Mouse (Mus musculus): ENCODE results near the gene Ssr4. TPM values are rescaled to one million over a fixed set of nuclear protein-coding genes. Genes with fewer than 3 reads are reported as not detected.
A peak's percentile ranks its signal among the peaks of the same experiment; 100 is the strongest.
"Not testable (repeated sequence)": the region's sequence is repeated elsewhere in the genome, so short reads cannot be mapped to it uniquely, and the experiment has no call there.

Ssr4 gene
- polyA plus RNA-seq (2011; ENCODE audit: insufficient read depth, insufficient read length, low read depth, missing spikeins) = 108 and 132 TPM in 2 replicates

GRCm38 (mm10) chrX:73786364-73787224 lies at the start of gene Ssr4, which contains the start of gene Idh3g:
Gene Ssr4 (plus strand): TSS chrX:73787028.
Gene Idh3g (minus strand): TSS chrX:73786897.
- no peaks in the 10 kb centered on the region for H3K27me3 ChIP-seq (ENCODE audit: control insufficient read depth, insufficient read depth, low read length, poor library complexity, severe bottlenecking)
- peak within 1 kb of the TSS; percentile 79 for H3K9ac ChIP-seq (ENCODE audit: low read depth, poor library complexity, severe bottlenecking)
- peaks cover 14% of the 10 kb centered on the region; the same call in 1 of the 2 replicates for H3K36me3 ChIP-seq (ENCODE audit: control insufficient read depth, insufficient read depth, low read length, poor library complexity, severe bottlenecking)
- H3K4me1 ChIP-seq (ENCODE audit: control insufficient read depth, insufficient read depth, low read length) = no peaks in the 10 kb centered on the region
- H3K9me3 ChIP-seq (replicated peaks; ENCODE audit: control insufficient read depth, insufficient read depth, low read length, poor library complexity, severe bottlenecking) = no peaks in the 10 kb centered on the region
- H3K27ac ChIP-seq (ENCODE audit: insufficient read depth, low read length) = peak within 1 kb of the TSS; percentile 76
- H3K4me3 ChIP-seq (ENCODE audit: low read depth, low read length) = peak within 1 kb of the TSS; percentile 95
- no peak for TF ChIP-seq CTCF (IDR thresholded peaks at IDR 0.05; ENCODE audit: low read depth, low read length)
- no peak for TF ChIP-seq EP300 (IDR thresholded peaks at IDR 0.05; ENCODE audit: insufficient read depth, low read depth, low read length)
- TF ChIP-seq POLR2A (IDR thresholded peaks at IDR 0.05; ENCODE audit: insufficient read depth, low read length) = no peak

GRCm38 (mm10) chrX:73738155-73738554 lies 48.7 kb upstream of the Ssr4 start:
- Histone ChIP-seq H3K36me3 (ENCODE audit: control insufficient read depth, insufficient read depth, low read length, poor library complexity, severe bottlenecking) (no peaks in the 10 kb centered on the region), H3K4me3 (ENCODE audit: low read depth, low read length) (no peak overlapping the region), H3K27ac (ENCODE audit: insufficient read depth, low read length) (peak overlapping the region; percentile 98), H3K9ac (ENCODE audit: low read depth, poor library complexity, severe bottlenecking) (peak overlapping the region; percentile 40; the same call in 1 of the 2 replicates), H3K4me1 (ENCODE audit: control insufficient read depth, insufficient read depth, low read length) (peaks cover 5% of the 10 kb centered on the region), H3K9me3 (replicated peaks; ENCODE audit: control insufficient read depth, insufficient read depth, low read length, poor library complexity, severe bottlenecking) (no peaks in the 10 kb centered on the region), H3K27me3 (ENCODE audit: control insufficient read depth, insufficient read depth, low read length, poor library complexity, severe bottlenecking) (no peaks in the 10 kb centered on the region)
- TF ChIP-seq POLR2A (IDR thresholded peaks at IDR 0.05; ENCODE audit: insufficient read depth, low read length) = no peak
- TF ChIP-seq EP300 (IDR thresholded peaks at IDR 0.05; ENCODE audit: insufficient read depth, low read depth, low read length) = no peak
- TF ChIP-seq CTCF (IDR thresholded peaks at IDR 0.05; ENCODE audit: low read depth, low read length) = no peak

- no peaks in the 10 kb centered on the region for H3K36me3 ChIP-seq (ENCODE audit: control insufficient read depth, insufficient read depth, low read length, poor library complexity, severe bottlenecking)
- H3K4me1 ChIP-seq (ENCODE audit: control insufficient read depth, insufficient read depth, low read length) = peaks cover 5% of the 10 kb centered on the region
- no peak overlapping the region for H3K4me3 ChIP-seq (ENCODE audit: low read depth, low read length)
- no peaks in the 10 kb centered on the region for H3K9me3 ChIP-seq (replicated peaks; ENCODE audit: control insufficient read depth, insufficient read depth, low read length, poor library complexity, severe bottlenecking)
- peak overlapping the region; percentile 98 for H3K27ac ChIP-seq (ENCODE audit: insufficient read depth, low read length)
- 0 out of 2 replicates have a peak overlapping the region, but pooled peaks have one; percentile 40 for H3K9ac ChIP-seq (ENCODE audit: low read depth, poor library complexity, severe bottlenecking)
- H3K27me3 ChIP-seq (ENCODE audit: control insufficient read depth, insufficient read depth, low read length, poor library complexity, severe bottlenecking) = no peaks in the 10 kb centered on the region
- TF ChIP-seq CTCF (IDR thresholded peaks at IDR 0.05; ENCODE audit: low read depth, low read length) = no peak
- TF ChIP-seq POLR2A (IDR thresholded peaks at IDR 0.05; ENCODE audit: insufficient read depth, low read length) = no peak
- TF ChIP-seq EP300 (IDR thresholded peaks at IDR 0.05; ENCODE audit: insufficient read depth, low read depth, low read length) = no peak
These were observed 47.7 kb upstream of the Ssr4 start for GRCm38 (mm10) chrX:73739151-73739550.

GRCm38 (mm10) chrX:73739841-73740240 lies 47.0 kb upstream of the Ssr4 start:
- not testable (repeated sequence) for H3K36me3 ChIP-seq (ENCODE audit: control insufficient read depth, insufficient read depth, low read length, poor library complexity, severe bottlenecking); H3K27me3 ChIP-seq (ENCODE audit: control insufficient read depth, insufficient read depth, low read length, poor library complexity, severe bottlenecking); H3K9me3 ChIP-seq (replicated peaks; ENCODE audit: control insufficient read depth, insufficient read depth, low read length, poor library complexity, severe bottlenecking); H3K9ac ChIP-seq (ENCODE audit: low read depth, poor library complexity, severe bottlenecking); H3K4me1 ChIP-seq (ENCODE audit: control insufficient read depth, insufficient read depth, low read length); H3K4me3 ChIP-seq (ENCODE audit: low read depth, low read length)
- peak overlapping the region; percentile 58 for H3K27ac ChIP-seq (ENCODE audit: insufficient read depth, low read length)

- H3K4me1 ChIP-seq (ENCODE audit: control insufficient read depth, insufficient read depth, low read length) = no peaks in the 10 kb centered on the region
- no peak overlapping the region for H3K9ac ChIP-seq (ENCODE audit: low read depth, poor library complexity, severe bottlenecking)
- no peaks in the 10 kb centered on the region for H3K36me3 ChIP-seq (ENCODE audit: control insufficient read depth, insufficient read depth, low read length, poor library complexity, severe bottlenecking)
- H3K27me3 ChIP-seq (ENCODE audit: control insufficient read depth, insufficient read depth, low read length, poor library complexity, severe bottlenecking) = no peaks in the 10 kb centered on the region
- no peak overlapping the region for H3K4me3 ChIP-seq (ENCODE audit: low read depth, low read length)
- no peak overlapping the region; the same call in 1 of the 2 replicates for H3K27ac ChIP-seq (ENCODE audit: insufficient read depth, low read length)
- TF ChIP-seq EP300 (IDR thresholded peaks at IDR 0.05; ENCODE audit: insufficient read depth, low read depth, low read length) (no peak), CTCF (IDR thresholded peaks at IDR 0.05; ENCODE audit: low read depth, low read length) (no peak), POLR2A (IDR thresholded peaks at IDR 0.05; ENCODE audit: insufficient read depth, low read length) (no peak)
- H3K9me3 ChIP-seq (replicated peaks; ENCODE audit: control insufficient read depth, insufficient read depth, low read length, poor library complexity, severe bottlenecking) = no peaks in the 10 kb centered on the region
These were observed 41.9 kb upstream of the Ssr4 start for GRCm38 (mm10) chrX:73744774-73745481.

- H3K27ac ChIP-seq (ENCODE audit: insufficient read depth, low read length) = no peak overlapping the region
- no peak for TF ChIP-seq CTCF (IDR thresholded peaks at IDR 0.05; ENCODE audit: low read depth, low read length)
- TF ChIP-seq EP300 (IDR thresholded peaks at IDR 0.05; ENCODE audit: insufficient read depth, low read depth, low read length) = no peak
- TF ChIP-seq POLR2A (IDR thresholded peaks at IDR 0.05; ENCODE audit: insufficient read depth, low read length) = no peak
- no peak overlapping the region for H3K4me3 ChIP-seq (ENCODE audit: low read depth, low read length)
- H3K9ac ChIP-seq (ENCODE audit: low read depth, poor library complexity, severe bottlenecking) = no peak overlapping the region
- H3K27me3 ChIP-seq (ENCODE audit: control insufficient read depth, insufficient read depth, low read length, poor library complexity, severe bottlenecking) = no peaks in the 10 kb centered on the region
- H3K9me3 ChIP-seq (replicated peaks; ENCODE audit: control insufficient read depth, insufficient read depth, low read length, poor library complexity, severe bottlenecking) = no peaks in the 10 kb centered on the region
- H3K36me3 ChIP-seq (ENCODE audit: control insufficient read depth, insufficient read depth, low read length, poor library complexity, severe bottlenecking) = no peaks in the 10 kb centered on the region
- no peaks in the 10 kb centered on the region for H3K4me1 ChIP-seq (ENCODE audit: control insufficient read depth, insufficient read depth, low read length)
These were observed 37.9 kb upstream of the Ssr4 start for GRCm38 (mm10) chrX:73748977-73749376.

Data from ES-Bruce4 (cell line).